Mouse (Mus musculus) liver, adult 2 months (tissue): ENCODE results near the gene Rho.

Experiments used
- CTCF ChIP-seq: fragments of 200-500 bp; IDR thresholded peaks from 2 replicates; pipeline ENCODE4 v1.5.1; 2011; ENCODE audit warnings: low read depth, low read length, control low read depth
- POLR2A ChIP-seq: fragments of 200-500 bp; IDR thresholded peaks from 2 replicates; pipeline ENCODE4 v1.6.1; 2011; ENCODE audit warnings: low read length, control low read depth; ENCODE audit not compliant: insufficient read depth; ENCODE audit errors: extremely low read depth

DNA sequence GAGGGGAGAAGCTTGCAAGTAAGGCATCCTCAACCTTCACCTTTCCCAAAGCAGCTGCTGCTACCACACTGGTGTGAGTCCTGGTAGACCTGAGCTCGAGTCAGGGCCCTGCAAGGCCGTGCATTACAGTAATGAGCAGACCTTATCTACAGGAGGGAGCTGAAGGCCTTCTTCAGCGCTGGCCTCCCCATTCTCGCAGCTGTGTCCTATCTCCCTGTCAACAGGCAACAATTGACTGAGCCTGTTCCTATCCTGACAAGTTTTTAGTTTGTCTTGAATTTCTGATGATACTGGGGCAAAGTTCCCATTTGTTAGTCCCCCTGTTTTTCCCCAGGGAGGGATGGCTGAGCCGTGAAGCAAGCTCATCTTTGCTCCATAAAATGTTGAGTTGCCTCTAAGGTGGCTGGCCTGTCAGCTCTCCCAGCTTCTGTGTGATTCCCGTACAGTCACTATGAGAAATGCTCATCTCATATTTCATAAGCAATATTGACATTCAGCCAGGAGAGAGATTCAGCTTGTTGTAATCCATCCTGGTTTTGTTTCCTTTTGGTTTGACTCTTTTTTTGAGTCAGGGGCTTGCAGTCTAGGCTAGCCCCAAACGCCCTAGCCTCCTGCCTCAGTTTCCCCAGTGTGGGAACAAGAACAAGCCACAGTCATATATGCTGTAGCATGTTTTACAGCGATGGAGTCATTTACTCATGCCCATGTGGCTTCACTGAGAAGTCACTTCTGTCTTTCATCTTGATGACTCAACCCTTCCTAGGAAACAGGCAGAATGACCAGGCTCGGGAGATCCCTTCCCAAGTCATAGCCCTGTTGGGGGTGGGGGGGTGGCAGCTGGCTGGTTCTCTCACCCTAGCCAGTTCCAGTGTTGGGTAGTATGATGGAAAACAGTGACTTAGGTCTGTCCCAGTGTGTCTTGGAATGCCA lies 12.2 kb downstream of the Rho start:
- no peak for TF ChIP-seq CTCF
- no peak for TF ChIP-seq POLR2A
